Mouse (Mus musculus) CH12.LX (cell line): ENCODE measurements around the gene Mtfr1l. TPM values are rescaled to one million over a fixed set of nuclear protein-coding genes. Genes with fewer than 3 reads are reported as not detected.

Experiments used
- DNase-seq: peaks from one replicate; pipeline ENCODE4 v3.0.0-alpha.2; 2013; ENCODE audit errors: extremely low read depth
- H3K27ac ChIP-seq: 2 replicates; pipeline ENCODE4 v1.5.1; 2012; ENCODE audit warnings: low read depth, mild to moderate bottlenecking, control low read depth, moderate library complexity; ENCODE audit not compliant: insufficient read depth
- H3K27me3 ChIP-seq: replicated peaks from 2 replicates; pipeline ENCODE3; 2012; ENCODE audit warnings: inconsistent platforms
- H3K36me3 ChIP-seq, 2 experiments: replicated peaks in 1 of 2; 2 replicates each; pipeline versions ENCODE3 to v1.6.1; 2012; ENCODE audit warnings: inconsistent platforms in 1 of 2, low read length in 1 of 2, mild to moderate bottlenecking in 1 of 2, mixed read lengths in 1 of 2, moderate library complexity in 1 of 2; ENCODE audit not compliant: control insufficient read depth in 1 of 2, insufficient read depth in 1 of 2
- H3K4me1 ChIP-seq, 2 experiments: 2 replicates each; pipeline ENCODE4 v1.6.1; 2012; ENCODE audit warnings: inconsistent platforms in 1 of 2, moderate library complexity in 1 of 2; ENCODE audit not compliant: insufficient read depth in 2 of 2, control insufficient read depth in 1 of 2
- H3K4me2 ChIP-seq: 2 replicates; pipeline ENCODE4 v1.6.1; 2012; ENCODE audit warnings: low read depth, mild to moderate bottlenecking, control low read depth; ENCODE audit not compliant: poor library complexity, insufficient read depth, severe bottlenecking
- H3K4me3 ChIP-seq, 3 experiments: fragments of 150-350 bp in 1 of 3; sonication (generic) in 1 of 3; replicated peaks in 1 of 3; 2 replicates each; pipeline versions ENCODE3 to v1.5.1; 2011 to 2012; ENCODE audit warnings: low read depth in 2 of 3, low read length in 2 of 3, mild to moderate bottlenecking in 2 of 3, moderate library complexity in 2 of 3, control low read depth in 1 of 3, improper control_type of control experiment in 1 of 3, inconsistent platforms in 1 of 3, mixed read lengths in 1 of 3; ENCODE audit not compliant: poor library complexity in 1 of 3
- H3K79me2 ChIP-seq: replicated peaks from 2 replicates; pipeline ENCODE4 v1.6.1; 2012; ENCODE audit warnings: mild to moderate bottlenecking, moderate library complexity; ENCODE audit not compliant: control insufficient read depth, poor library complexity, insufficient read depth, severe bottlenecking; ENCODE audit errors: extremely low read depth
- H3K9ac ChIP-seq: 2 replicates; pipeline ENCODE4 v1.6.1; 2012; ENCODE audit warnings: low read depth, mild to moderate bottlenecking, control low read depth, moderate library complexity; ENCODE audit not compliant: insufficient read depth
- H3K9me3 ChIP-seq: replicated peaks from 2 replicates; pipeline ENCODE3; 2012; ENCODE audit warnings: low read length, inconsistent platforms, mixed read lengths
- BHLHE40 ChIP-seq: IDR thresholded peaks from 2 replicates; pipeline ENCODE4 v1.6.1; 2011; ENCODE audit warnings: mild to moderate bottlenecking, low read depth, low read length, improper control_type of control experiment
- CHD2 ChIP-seq: IDR thresholded peaks from 2 replicates; pipeline ENCODE4 v1.6.1; 2011; ENCODE audit warnings: low read length, improper control_type of control experiment
- CTCF ChIP-seq, 2 experiments: IDR thresholded peaks in 1 of 2; conservative IDR thresholded peaks in 1 of 2; 2 replicates each; pipeline ENCODE4 v1.5.1; 2011 to 2012; ENCODE audit warnings: low read depth in 2 of 2, low read length in 2 of 2, improper control_type of control experiment in 1 of 2, inconsistent platforms in 1 of 2, mild to moderate bottlenecking in 1 of 2, moderate library complexity in 1 of 2
- ELF1 ChIP-seq: IDR thresholded peaks from 2 replicates; pipeline ENCODE4 v1.6.1; 2014; ENCODE audit warnings: low read depth, mild to moderate bottlenecking, inconsistent platforms, low read length, improper control_type of control experiment
- JUN ChIP-seq: IDR thresholded peaks from 2 replicates; pipeline ENCODE4 v1.6.1; 2011; ENCODE audit warnings: low read depth, mild to moderate bottlenecking, low read length, improper control_type of control experiment, moderate library complexity; ENCODE audit not compliant: insufficient read depth
- KAT2A ChIP-seq: IDR thresholded peaks from 2 replicates; pipeline ENCODE4 v1.6.1; 2012; ENCODE audit warnings: low read length, improper control_type of control experiment, inconsistent platforms; ENCODE audit not compliant: insufficient replicate concordance
- MAX ChIP-seq: IDR thresholded peaks from 2 replicates; pipeline ENCODE4 v1.6.1; 2011; ENCODE audit warnings: low read length, improper control_type of control experiment
- MEF2A ChIP-seq: IDR thresholded peaks from 2 replicates; pipeline ENCODE4 v1.6.1; 2014; ENCODE audit warnings: low read depth, mild to moderate bottlenecking, inconsistent platforms, low read length, improper control_type of control experiment, borderline replicate concordance
- POLR2A ChIP-seq: IDR thresholded peaks from 2 replicates; pipeline ENCODE4 v1.6.1; 2011; ENCODE audit warnings: low read depth, mild to moderate bottlenecking, improper control_type of control experiment, low read length
- RAD21 ChIP-seq: IDR thresholded peaks from 2 replicates; pipeline ENCODE4 v1.6.1; 2011; ENCODE audit warnings: low read depth, mild to moderate bottlenecking, low read length, improper control_type of control experiment, moderate library complexity
- SIN3A ChIP-seq: IDR thresholded peaks from 2 replicates; pipeline ENCODE4 v1.6.1; 2012; ENCODE audit warnings: low read length, improper control_type of control experiment, inconsistent platforms
- SMC3 ChIP-seq: IDR thresholded peaks from 2 replicates; pipeline ENCODE4 v1.6.1; 2011; ENCODE audit warnings: low read depth, low read length, improper control_type of control experiment
- TBP ChIP-seq: conservative IDR thresholded peaks from 2 replicates; pipeline ENCODE4 v1.6.1; 2011; ENCODE audit warnings: low read depth, low read length, improper control_type of control experiment
- USF2 ChIP-seq: conservative IDR thresholded peaks from 2 replicates; pipeline ENCODE4 v1.6.1; 2011; ENCODE audit warnings: low read depth, low read length, improper control_type of control experiment
- ZC3H11A ChIP-seq: IDR thresholded peaks from 2 replicates; pipeline ENCODE4 v1.6.1; 2012; ENCODE audit warnings: low read depth, mild to moderate bottlenecking, inconsistent platforms, low read length, improper control_type of control experiment
- ZMIZ1 ChIP-seq: IDR thresholded peaks from 2 replicates; pipeline ENCODE4 v1.6.1; 2012; ENCODE audit warnings: low read depth, mild to moderate bottlenecking, inconsistent platforms, low read length, improper control_type of control experiment
- ZNF384 ChIP-seq: IDR thresholded peaks from 2 replicates; pipeline ENCODE4 v1.6.1; 2012; ENCODE audit warnings: low read depth, low read length, improper control_type of control experiment, inconsistent platforms
- dilution Hi-C: fragments of 300-500 bp; cut with MboI; formaldehyde crosslinking; loops from 2 replicates; pipeline ENCODE4 v1.14.3; 2020; ENCODE audit warnings: low sequenced_read_pairs; ENCODE audit not compliant: extremely low pct_unique_long_range_greater_than_20kb, extremely low pct_ligation_motif_present
- in situ Hi-C: fragments of 300-500 bp; cut with MboI; formaldehyde crosslinking; loops from 3 replicates; pipeline ENCODE4 v1.14.3; 2019; ENCODE audit warnings: low sequenced_read_pairs, low pct_ligation_motif_present, low pct_unique_long_range_greater_than_20kb, mixed read lengths
- polyA plus RNA-seq: library from polyadenylated mRNA; unstranded; fragments of >175 nt; gene quantifications from 2 replicates; pipeline ENCODE4 v1.2.1, GENCODE M21; 2012; ENCODE audit warnings: low read depth; ENCODE audit not compliant: insufficient read length
- total RNA-seq, 2 experiments: library from RNA; depleted of rRNA; stranded (reverse); fragments of 300-350 nt in 1 of 2; fragments of >200 nt in 1 of 2; gene quantifications; 2 replicates each; pipeline ENCODE4 v1.2.3; 2012 to 2014

Mtfr1l gene
- total and polyA plus RNA-seq, 3 experiments: 16.2 to 36.5 (median 34.0) TPM

DNA sequence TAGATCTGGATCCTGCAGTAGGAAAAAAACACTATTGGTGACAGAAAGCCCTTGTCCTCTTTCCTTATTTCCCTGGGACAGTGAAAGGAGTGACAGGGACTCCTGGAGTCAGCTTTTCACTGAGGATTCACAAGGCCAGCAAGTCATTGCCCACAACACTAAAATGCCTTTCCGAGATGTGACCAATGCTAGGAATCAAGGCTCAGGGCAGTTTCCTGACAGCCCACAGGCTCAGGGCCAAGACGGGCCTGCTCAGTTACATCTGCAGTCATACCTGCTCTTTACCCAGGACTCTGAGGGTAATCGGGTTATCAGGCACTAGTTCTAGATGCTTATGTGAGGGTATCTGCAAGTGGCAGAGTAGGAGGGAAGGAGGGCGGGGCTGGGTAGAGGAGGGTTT, 11.7 kb downstream of the Mtfr1l start:
- H3K27ac ChIP-seq: no peak overlapping the region
- TF ChIP-seq TBP (no peak), JUN (no peak), SIN3A (no peak), USF2 (no peak), POLR2A (no peak), KAT2A (no peak), MEF2A (no peak), BHLHE40 (no peak), ZC3H11A (no peak), ZNF384 (no peak), ZMIZ1 (no peak), RAD21 (no peak), SMC3 (no peak)
- no peak overlapping the region for H3K4me2 ChIP-seq
- peaks cover 30 to 82% of the 10 kb centered on the region in 2 experiments for H3K36me3 ChIP-seq
- in situ Hi-C loops (no loop called here), dilution Hi-C loops (no loop called here)
- no peaks in the 10 kb centered on the region for H3K27me3 ChIP-seq
- H3K9me3 ChIP-seq: no peaks in the 10 kb centered on the region
- H3K4me1 ChIP-seq: no peaks in the 10 kb centered on the region
- H3K9ac ChIP-seq: no peak overlapping the region
- no peak overlapping the region for H3K4me3 ChIP-seq
- DNase-seq: no peak
- peaks cover 4% of the 10 kb centered on the region; the same call in 1 of the 2 replicates for H3K79me2 ChIP-seq

- Histone ChIP-seq H3K36me3 (peaks cover 21 to 64% of the 10 kb centered on the region in 2 experiments), H3K27me3 (no peaks in the 10 kb centered on the region)
Observed at GRCm38 (mm10) chr4:134519281-134519680, 15.9 kb downstream of the Mtfr1l start.

More at GRCm38 (mm10) chr4:134519281-134519680, 15.9 kb downstream of the Mtfr1l start:
- H3K79me2 ChIP-seq: peaks cover 21% of the 10 kb centered on the region; the same call in 1 of the 2 replicates
- H3K9ac ChIP-seq: no peak overlapping the region
- H3K4me3 ChIP-seq: no peak overlapping the region
- TF ChIP-seq TBP (no peak), CTCF (conservative IDR thresholded peaks at IDR 0.05 in 1 of 2, IDR thresholded peaks at IDR 0.05 in 1 of 2; ENCODE audit: low read depth in 2 of 2, low read length in 2 of 2) (no peak), ELF1 (no peak), MAX (no peak), ZMIZ1 (no peak), USF2 (no peak), POLR2A (no peak), CHD2 (no peak), JUN (no peak)
- in situ Hi-C loops (no loop called here), dilution Hi-C loops (no loop called here)
- peaks cover 0 to 16% of the 10 kb centered on the region in 2 experiments; a peak in 2 of 4 replicates for H3K4me1 ChIP-seq
- H3K4me2 ChIP-seq: no peak overlapping the region
- H3K27ac ChIP-seq: no peak overlapping the region
- H3K9me3 ChIP-seq: no peaks in the 10 kb centered on the region
- no peak for DNase-seq
